Mouse (Mus musculus) small intestine, adult 2 months (tissue): ENCODE results near the gene Acmsd.

Source experiments
- CTCF ChIP-seq: fragments of 200-500 bp; IDR thresholded peaks from 2 replicates; pipeline ENCODE4 v1.5.1; 2012; ENCODE audit warnings: low read depth, mild to moderate bottlenecking, control low read depth, inconsistent platforms, low read length, moderate library complexity, mixed read lengths; ENCODE audit not compliant: insufficient replicate concordance, insufficient read length; ENCODE audit errors: extremely low read depth
- POLR2A ChIP-seq: fragments of 200-500 bp; IDR thresholded peaks from 2 replicates; pipeline ENCODE4 v1.6.1; 2012; ENCODE audit warnings: low read depth, mild to moderate bottlenecking, control low read depth, inconsistent platforms, low read length, moderate library complexity

DNA sequence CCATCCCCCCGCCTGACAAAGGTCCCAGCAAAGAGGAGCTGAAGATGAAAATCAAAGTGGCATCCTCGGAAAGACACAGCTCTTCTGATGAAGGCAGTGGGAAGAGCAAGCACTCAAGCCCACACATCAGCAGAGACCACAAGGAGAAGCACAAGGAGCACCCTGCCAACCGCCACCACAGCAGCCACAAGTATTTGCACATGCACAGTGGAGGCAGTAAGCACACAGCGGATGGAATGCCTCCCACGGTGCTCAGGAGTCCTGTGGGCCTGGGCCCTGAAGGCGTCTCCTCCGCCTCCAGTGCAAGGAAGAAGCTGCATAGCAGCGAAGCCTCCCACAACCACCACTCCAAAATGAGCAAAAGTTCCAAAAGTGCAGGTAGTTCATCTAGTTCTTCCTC, 73.7 kb downstream of the Acmsd start:
- TF ChIP-seq CTCF (no peak), POLR2A (no peak)
